Mouse (Mus musculus) MEL (cell line): ENCODE data around the gene Hpcal1. TPM values are rescaled to one million over a fixed set of nuclear protein-coding genes. Genes with fewer than 3 reads are reported as not detected.

Source experiments
- DNase-seq: peaks from one replicate; pipeline ENCODE4 v3.0.0; 2011; ENCODE audit warnings: low read depth, low spot score
- H3K27ac ChIP-seq: 2 replicates; pipeline ENCODE4 v1.5.1; 2012; ENCODE audit warnings: low read depth, mild to moderate bottlenecking, control low read depth, low read length, moderate library complexity; ENCODE audit not compliant: control insufficient read depth
- H3K27me3 ChIP-seq, 2 experiments: fragments of 150-350 bp in 1 of 2; sonication (generic) in 1 of 2; 2 replicates each; pipeline ENCODE4 v1.6.1; 2012; ENCODE audit warnings: low read length in 2 of 2, mild to moderate bottlenecking in 2 of 2, improper control_type of control experiment in 1 of 2, moderate library complexity in 1 of 2; ENCODE audit not compliant: insufficient read depth in 2 of 2, control insufficient read depth in 1 of 2
- H3K36me3 ChIP-seq, 2 experiments: 2 replicates each; pipeline ENCODE4 v1.6.1; 2012 to 2014; ENCODE audit warnings: low read length in 2 of 2, improper control_type of control experiment in 1 of 2, inconsistent platforms in 1 of 2, mild to moderate bottlenecking in 1 of 2; ENCODE audit not compliant: insufficient read depth in 2 of 2, control insufficient read depth in 1 of 2
- H3K4me1 ChIP-seq, 2 experiments: fragments of 150-350 bp in 1 of 2; sonication (generic) in 1 of 2; 2 replicates each; pipeline ENCODE4 v1.6.1; 2012; ENCODE audit warnings: low read length in 2 of 2, improper control_type of control experiment in 1 of 2, mild to moderate bottlenecking in 1 of 2; ENCODE audit not compliant: insufficient read depth in 2 of 2, control insufficient read depth in 1 of 2
- H3K4me3 ChIP-seq, 2 experiments: fragments of 150-350 bp in 1 of 2; sonication (generic) in 1 of 2; 2 replicates each; pipeline ENCODE4 v1.5.1; 2012; ENCODE audit warnings: low read depth in 2 of 2, low read length in 2 of 2, mild to moderate bottlenecking in 2 of 2, moderate library complexity in 2 of 2, control low read depth in 1 of 2, improper control_type of control experiment in 1 of 2; ENCODE audit not compliant: control insufficient read depth in 1 of 2, insufficient read depth in 1 of 2
- H3K79me2 ChIP-seq: 2 replicates; pipeline ENCODE4 v1.6.1; 2012; ENCODE audit warnings: mild to moderate bottlenecking, low read length, moderate library complexity; ENCODE audit not compliant: control insufficient read depth, poor library complexity, insufficient read depth
- H3K9ac ChIP-seq: 2 replicates; pipeline ENCODE4 v1.6.1; 2012; ENCODE audit warnings: low read depth, mild to moderate bottlenecking, control low read depth, low read length, moderate library complexity; ENCODE audit not compliant: control insufficient read depth, poor library complexity, severe bottlenecking
- H3K9me3 ChIP-seq: fragments of 150-350 bp; sonication (generic); replicated peaks from 2 replicates; pipeline ENCODE4 v1.6.1; 2012; ENCODE audit warnings: mild to moderate bottlenecking, low read length, improper control_type of control experiment, moderate library complexity; ENCODE audit not compliant: insufficient read depth
- CHD1 ChIP-seq: IDR thresholded peaks from 2 replicates; pipeline ENCODE4 v1.6.1; 2012; ENCODE audit warnings: low read depth, mild to moderate bottlenecking, inconsistent platforms, low read length, improper control_type of control experiment
- GATA1 ChIP-seq: IDR thresholded peaks from 2 replicates; pipeline ENCODE4 v1.6.1; 2011; ENCODE audit warnings: low read depth, low read length, improper control_type of control experiment
- MAFK ChIP-seq: IDR thresholded peaks from 2 replicates; pipeline ENCODE4 v1.6.1; 2011; ENCODE audit warnings: low read depth, mild to moderate bottlenecking, low read length, improper control_type of control experiment, borderline replicate concordance
- MAZ ChIP-seq: IDR thresholded peaks from 2 replicates; pipeline ENCODE4 v1.6.1; 2012; ENCODE audit warnings: low read depth, mild to moderate bottlenecking, inconsistent platforms, low read length, improper control_type of control experiment
- MEF2A ChIP-seq: IDR thresholded peaks from 2 replicates; pipeline ENCODE4 v1.6.1; 2014; ENCODE audit warnings: low read depth, mild to moderate bottlenecking, inconsistent platforms, low read length, improper control_type of control experiment; ENCODE audit not compliant: poor library complexity, insufficient replicate concordance, severe bottlenecking; ENCODE audit errors: extremely low read depth
- POLR2A ChIP-seq, 2 experiments: IDR thresholded peaks; 2 replicates each; pipeline ENCODE4 v1.6.1; 2011 to 2012; ENCODE audit warnings: low read length in 2 of 2, mild to moderate bottlenecking in 2 of 2, control low read depth in 1 of 2, improper control_type of control experiment in 1 of 2, low read depth in 1 of 2, moderate library complexity in 1 of 2; ENCODE audit not compliant: control insufficient read depth in 1 of 2, insufficient read depth in 1 of 2, poor library complexity in 1 of 2
- POLR2AphosphoS2 ChIP-seq: IDR thresholded peaks from 2 replicates; pipeline ENCODE4 v1.6.1; 2011; ENCODE audit warnings: low read length, improper control_type of control experiment
- RAD21 ChIP-seq: IDR thresholded peaks from 2 replicates; pipeline ENCODE4 v1.6.1; 2011; ENCODE audit warnings: mild to moderate bottlenecking, low read depth, low read length, improper control_type of control experiment
- TCF12 ChIP-seq: IDR thresholded peaks from 2 replicates; pipeline ENCODE4 v1.6.1; 2014; ENCODE audit warnings: low read depth, mild to moderate bottlenecking, inconsistent platforms, low read length, improper control_type of control experiment, moderate library complexity
- USF1 ChIP-seq: IDR thresholded peaks from 2 replicates; pipeline ENCODE4 v1.6.1; 2014; ENCODE audit warnings: low read depth, mild to moderate bottlenecking, inconsistent platforms, low read length, improper control_type of control experiment, moderate library complexity
- ZC3H11A ChIP-seq: IDR thresholded peaks from 2 replicates; pipeline ENCODE4 v1.6.1; 2012; ENCODE audit warnings: low read depth, mild to moderate bottlenecking, inconsistent platforms, low read length, improper control_type of control experiment
- ZKSCAN1 ChIP-seq: IDR thresholded peaks from 2 replicates; pipeline ENCODE4 v1.6.1; 2012; ENCODE audit warnings: low read depth, mild to moderate bottlenecking, inconsistent platforms, low read length, improper control_type of control experiment, moderate library complexity
- ZNF384 ChIP-seq: IDR thresholded peaks from 2 replicates; pipeline ENCODE4 v1.6.1; 2012; ENCODE audit warnings: low read depth, mild to moderate bottlenecking, inconsistent platforms, low read length, improper control_type of control experiment
- polyA plus RNA-seq, 2 experiments: library from polyadenylated mRNA; stranded (reverse) in 1 of 2; unstranded in 1 of 2; fragments of >175 nt in 1 of 2; fragments of >200 nt in 1 of 2; gene quantifications; 2 replicates each; pipeline versions ENCODE4 v1.2.1 to v1.2.4; 2012; ENCODE audit warnings: low replicate concordance in 2 of 2, low read depth in 1 of 2; ENCODE audit not compliant: insufficient read length in 2 of 2, insufficient read depth in 1 of 2, missing spikeins in 1 of 2
- total RNA-seq: library from RNA; depleted of rRNA; stranded (reverse); fragments of 300-350 nt; gene quantifications from 2 replicates; pipeline ENCODE4 v1.2.3, GENCODE M21; 2012

Hpcal1 gene
- total and polyA plus RNA-seq, 3 experiments: 9.1 to 23.0 TPM; not detected in 1

GRCm38 (mm10) chr12:17742571-17743321, 52.1 kb downstream of the Hpcal1 start:
- no peak overlapping the region for H3K27ac ChIP-seq
- no peak for DNase-seq
- H3K79me2 ChIP-seq: no peaks in the 10 kb centered on the region
- no peaks in the 10 kb centered on the region for H3K9me3 ChIP-seq
- H3K9ac ChIP-seq: no peak overlapping the region
- no peaks in the 10 kb centered on the region for H3K27me3 ChIP-seq
- TF ChIP-seq MAFK: no peak
- H3K4me3 ChIP-seq: no peak overlapping the region
- H3K4me1 ChIP-seq: no peaks in the 10 kb centered on the region
- H3K36me3 ChIP-seq: no peaks in the 10 kb centered on the region

- H3K27ac ChIP-seq: no peak overlapping the region
- H3K4me1 ChIP-seq: no peaks in the 10 kb centered on the region
- H3K9me3 ChIP-seq: no peaks in the 10 kb centered on the region
- no peak overlapping the region for H3K9ac ChIP-seq
- TF ChIP-seq CHD1: no peak
- TF ChIP-seq ZKSCAN1: no peak
- TF ChIP-seq ZC3H11A: no peak
- no peak for TF ChIP-seq POLR2AphosphoS2
- no peak for TF ChIP-seq TCF12
- no peak for TF ChIP-seq ZNF384
- TF ChIP-seq MEF2A: no peak
- TF ChIP-seq USF1: no peak
- no peak overlapping the region for H3K4me3 ChIP-seq
- DNase-seq: no peak
- H3K27me3 ChIP-seq: no peaks in the 10 kb centered on the region
- no peaks in the 10 kb centered on the region for H3K79me2 ChIP-seq
- H3K36me3 ChIP-seq: no peaks in the 10 kb centered on the region
Measured at GRCm38 (mm10) chr12:17745431-17745830, 54.8 kb downstream of the Hpcal1 start.

GRCm38 (mm10) chr12:17746725-17747124, 56.1 kb downstream of the Hpcal1 start:
- Histone ChIP-seq H3K9me3 (no peaks in the 10 kb centered on the region), H3K79me2 (no peaks in the 10 kb centered on the region), H3K9ac (no peak overlapping the region), H3K4me3 (no peak overlapping the region), H3K36me3 (no peaks in the 10 kb centered on the region), H3K27ac (no peak overlapping the region), H3K27me3 (no peaks in the 10 kb centered on the region), H3K4me1 (no peaks in the 10 kb centered on the region)
- DNase-seq: no peak
- TF ChIP-seq RAD21: no peak
- no peak for TF ChIP-seq GATA1
- TF ChIP-seq POLR2AphosphoS2: no peak
- TF ChIP-seq MAZ: no peak
- TF ChIP-seq POLR2A (IDR thresholded peaks at IDR 0.05; ENCODE audit: control insufficient read depth in 1 of 2, insufficient read depth in 1 of 2, low read depth in 1 of 2, low read length in 2 of 2, poor library complexity in 1 of 2): no peak
